Mouse (Mus musculus) cerebellum, adult 11-12 months (tissue): ENCODE data around the gene Olfr691.
"Not testable (repeated sequence)": the region's sequence is repeated elsewhere in the genome, so short reads cannot be mapped to it uniquely, and the experiment has no call there.

Experiments used
- DNase-seq: peaks from one replicate; pipeline ENCODE4 v3.0.0; 2022

Olfr691 gene

GRCm38 (mm10) chr7:105342170-105342569 is at the start of gene Olfr691:
TSS of gene Olfr691 (minus strand) at chr7:105342270.
- no peak for DNase-seq

GRCm38 (mm10) chr7:105390236-105390635 is 48.2 kb upstream of the Olfr691 start:
- DNase-seq: no peak

GRCm38 (mm10) chr7:105387696-105388095 is 45.6 kb upstream of the Olfr691 start:
- no peak for DNase-seq

GRCm38 (mm10) chr7:105380329-105380728 is 38.3 kb upstream of the Olfr691 start:
- DNase-seq: no peak

- no peak for DNase-seq
These were observed 32.8 kb upstream of the Olfr691 start, which contains the start of gene Gm5901 for GRCm38 (mm10) chr7:105374866-105375265. TSS of gene Gm5901 (plus strand) at chr7:105375038.

GRCm38 (mm10) chr7:105373976-105374375 is 31.9 kb upstream of the Olfr691 start:
- no peak for DNase-seq

- no peak for DNase-seq
These were observed 31.4 kb upstream of the Olfr691 start for GRCm38 (mm10) chr7:105373509-105373908.

GRCm38 (mm10) chr7:105372912-105373311 is 30.8 kb upstream of the Olfr691 start:
- DNase-seq: no peak

- no peak for DNase-seq
These were observed 26.5 kb upstream of the Olfr691 start for GRCm38 (mm10) chr7:105368521-105368920.

GRCm38 (mm10) chr7:105367930-105368329 is 25.9 kb upstream of the Olfr691 start, which contains the start of gene Olfr692:
TSS of gene Olfr692 (plus strand) at chr7:105368230.
- no peak for DNase-seq

GRCm38 (mm10) chr7:105367268-105367667 is 25.2 kb upstream of the Olfr691 start:
- DNase-seq: no peak

- DNase-seq: no peak
These were observed 19.6 kb upstream of the Olfr691 start for GRCm38 (mm10) chr7:105361713-105362112.

- DNase-seq: not testable (repeated sequence)
These were observed 14.4 kb upstream of the Olfr691 start for GRCm38 (mm10) chr7:105356487-105356886.

GRCm38 (mm10) chr7:105356064-105356463 is 14.0 kb upstream of the Olfr691 start:
- not testable (repeated sequence) for DNase-seq

- no peak for DNase-seq
These were observed 682 bp upstream of the Olfr691 start for GRCm38 (mm10) chr7:105342752-105343151.

GRCm38 (mm10) chr7:105334004-105334403 is 8.1 kb downstream of the Olfr691 start, which contains the start of gene Olfr690:
TSS of gene Olfr690 (minus strand) at chr7:105334104.
- no peak for DNase-seq

GRCm38 (mm10) chr7:105325302-105325701 is 16.8 kb downstream of the Olfr691 start:
- no peak for DNase-seq

- no peak for DNase-seq
These were observed 31.2 kb downstream of the Olfr691 start, which contains the start of gene Olfr689 for GRCm38 (mm10) chr7:105310865-105311264. TSS of gene Olfr689 (plus strand) at chr7:105311165.

GRCm38 (mm10) chr7:105290051-105290450 is 52.0 kb downstream of the Olfr691 start:
- no peak for DNase-seq

- no peak for DNase-seq
These were observed 54.3 kb downstream of the Olfr691 start, which contains the start of gene Olfr688 for GRCm38 (mm10) chr7:105287795-105288194. TSS of gene Olfr688 (plus strand) at chr7:105288095.
